Mouse (Mus musculus) gastrocnemius, postnatal 4 days (tissue): ENCODE data around the gene Hspa4. TPM values are rescaled to one million over a fixed set of nuclear protein-coding genes. Genes with fewer than 3 reads are reported as not detected.
"Not testable (repeated sequence)": the region's sequence is repeated elsewhere in the genome, so short reads cannot be mapped to it uniquely, and the experiment has no call there.

ENCODE experiments used
- DNase-seq, 2 experiments: peaks; one replicate each; pipeline ENCODE4 v3.0.0; 2021 to 2022; ENCODE audit warnings: low spot score in 2 of 2, mixed read lengths in 2 of 2
- total RNA-seq, 2 experiments: library from RNA; stranded (reverse); gene quantifications; 2 replicates each; pipeline ENCODE4 v1.2.3; 2021

Gene Hspa4
- total RNA-seq, 2 experiments from 2014 or later: 107 to 124 TPM

GRCm38 (mm10) chr11:53308251-53308864 is 8.1 kb upstream of the Hspa4 start:
- DNase-seq: peak in 1 of 2 experiments; percentile 61

DNA sequence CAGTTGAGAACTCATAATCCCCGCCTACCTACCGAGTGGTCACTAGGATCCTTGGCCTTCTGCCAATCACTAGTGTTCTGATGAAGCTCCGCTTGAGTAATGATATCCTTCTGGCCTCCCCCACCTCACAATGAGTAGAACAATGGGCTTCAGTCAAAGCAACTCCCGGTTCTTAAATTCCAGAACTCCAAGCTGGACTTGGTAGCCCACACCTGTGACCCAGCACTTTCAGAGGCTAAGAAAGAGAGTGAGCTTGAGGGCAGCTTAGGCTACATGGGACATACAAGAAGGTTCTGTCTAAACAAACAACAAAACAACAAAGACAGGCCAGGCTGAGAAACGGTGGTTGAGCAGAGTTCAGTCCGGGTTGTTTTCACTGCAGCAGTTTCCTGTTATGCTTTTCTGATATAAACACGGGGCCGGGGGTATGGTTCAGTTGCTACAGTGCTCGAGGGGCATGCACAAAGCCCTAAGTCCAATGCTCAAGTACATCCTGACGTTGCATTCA is 7.4 kb upstream of the Hspa4 start:
- peak in 1 of 2 experiments; percentile 18 for DNase-seq

DNA sequence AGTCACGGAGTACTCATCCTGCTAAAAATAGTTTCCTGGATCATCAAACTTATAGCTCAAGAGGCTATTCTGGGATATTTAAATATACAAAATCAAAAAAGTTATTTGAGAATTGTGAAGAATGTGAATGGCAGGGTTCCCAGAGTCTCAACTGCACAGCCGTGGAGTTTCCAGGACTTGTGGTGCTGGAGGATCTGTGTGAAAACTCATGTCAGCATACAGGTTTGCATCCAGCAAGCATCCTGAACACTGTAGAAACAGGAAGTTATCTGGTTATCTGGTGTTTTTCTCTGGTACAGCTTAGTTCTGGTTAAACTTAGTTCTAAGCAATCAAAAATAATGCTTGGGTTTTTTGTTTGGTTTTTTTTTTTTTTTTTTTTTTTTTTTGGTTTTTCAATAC is 6.7 kb upstream of the Hspa4 start:
- no peak for DNase-seq

- no peak for DNase-seq
These were observed 4.0 kb upstream of the Hspa4 start for GRCm38 (mm10) chr11:53304044-53304840.

DNA sequence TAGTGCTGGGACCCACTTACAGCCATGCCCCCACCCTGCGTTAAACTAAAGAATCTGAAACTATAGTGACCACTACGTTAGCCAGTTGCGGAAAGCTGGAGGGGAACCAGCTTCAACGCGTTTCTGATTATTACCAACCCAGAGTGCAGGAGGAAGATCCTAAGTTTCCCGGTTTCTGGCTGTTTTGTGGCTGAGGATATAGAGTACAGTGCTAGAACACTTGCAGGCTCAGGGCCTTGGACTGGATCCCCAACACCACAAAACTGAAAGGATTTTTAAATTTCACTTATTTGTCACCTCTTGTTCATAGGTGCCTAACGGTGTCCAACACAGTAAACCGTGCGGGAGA is 884 bp upstream of the Hspa4 start:
- DNase-seq: no peak

DNA sequence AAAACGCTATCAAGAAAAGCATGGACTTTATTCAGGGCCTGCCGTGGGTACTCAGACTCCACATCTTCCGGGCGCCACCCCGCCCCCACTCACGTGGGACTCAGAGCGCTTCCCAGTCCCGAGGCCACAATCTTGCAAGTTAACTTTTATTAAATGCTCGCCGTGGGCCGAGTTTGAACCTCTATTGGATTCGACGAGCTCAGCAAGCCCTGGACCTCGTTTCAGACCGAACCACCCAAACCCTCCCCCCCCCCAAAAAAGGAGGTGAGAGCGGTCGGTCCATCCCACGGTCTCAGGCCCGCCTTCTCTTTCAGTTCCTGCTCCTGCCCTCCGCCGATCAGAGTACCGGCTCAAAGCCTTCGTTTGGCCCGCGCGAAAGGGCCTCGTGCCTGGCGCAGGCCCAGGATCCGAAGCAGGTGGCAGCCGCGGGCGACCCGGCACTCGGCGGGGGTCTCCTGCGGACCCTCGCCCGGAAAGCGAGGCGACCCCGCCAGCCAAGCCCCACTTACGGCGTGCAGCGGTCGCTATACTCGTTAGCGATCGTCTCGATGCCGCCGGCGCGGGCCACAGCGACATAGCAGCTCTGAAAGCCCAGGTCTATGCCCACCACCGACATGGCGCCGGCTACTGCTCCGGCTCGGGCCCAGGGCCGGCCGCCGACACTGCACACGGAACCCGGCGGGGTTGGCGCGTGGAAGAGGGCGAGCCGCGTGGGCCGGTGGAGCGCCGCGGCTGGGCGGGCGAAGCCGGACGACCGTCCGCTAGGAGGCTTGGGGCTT is 517 bp downstream of the Hspa4 start:
- DNase-seq: peak; percentile 41 to 58

DNA sequence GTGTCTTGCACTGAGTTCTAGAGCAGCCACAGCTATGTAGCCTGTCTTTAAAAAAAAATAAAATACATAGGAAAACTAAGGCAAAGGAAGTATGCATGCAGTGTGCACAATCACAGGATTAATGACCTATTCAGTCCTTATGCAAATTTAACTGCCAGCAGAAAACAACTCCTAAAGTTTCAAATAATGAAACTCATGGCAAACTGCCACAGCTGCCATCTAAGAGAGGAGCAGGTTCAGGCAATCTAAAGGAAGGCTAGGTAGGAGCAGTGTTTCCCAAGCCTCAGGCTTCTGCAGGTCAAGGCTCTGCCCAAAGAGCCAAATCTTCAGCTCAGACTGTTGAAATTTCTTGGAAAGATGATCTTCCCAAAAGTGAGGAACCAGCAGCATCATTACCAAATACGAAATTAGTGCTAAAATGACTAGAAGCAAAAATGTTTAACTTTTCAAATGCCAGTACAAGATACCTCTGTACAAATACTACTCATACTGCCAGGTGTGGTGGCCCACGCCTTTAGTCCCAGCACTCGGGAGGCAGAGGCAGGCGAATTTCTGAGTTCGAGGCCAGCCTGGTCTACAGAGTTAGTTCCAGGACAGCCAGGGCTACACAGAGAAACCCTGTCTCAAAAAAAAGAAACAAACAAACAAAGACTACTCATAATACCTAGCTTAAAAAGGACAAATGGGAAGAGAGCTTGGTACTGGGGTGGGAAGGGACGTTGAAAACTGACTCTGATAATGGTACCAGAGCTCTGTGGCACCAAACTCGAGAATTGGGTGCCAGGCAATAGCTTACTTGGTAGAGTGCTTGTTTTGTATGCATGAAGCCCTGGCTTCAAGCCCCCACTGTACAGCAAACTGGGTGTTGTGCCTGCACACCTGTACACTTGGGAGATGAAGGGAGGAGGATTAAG is 2.1 kb downstream of the Hspa4 start:
- no peak for DNase-seq

DNA sequence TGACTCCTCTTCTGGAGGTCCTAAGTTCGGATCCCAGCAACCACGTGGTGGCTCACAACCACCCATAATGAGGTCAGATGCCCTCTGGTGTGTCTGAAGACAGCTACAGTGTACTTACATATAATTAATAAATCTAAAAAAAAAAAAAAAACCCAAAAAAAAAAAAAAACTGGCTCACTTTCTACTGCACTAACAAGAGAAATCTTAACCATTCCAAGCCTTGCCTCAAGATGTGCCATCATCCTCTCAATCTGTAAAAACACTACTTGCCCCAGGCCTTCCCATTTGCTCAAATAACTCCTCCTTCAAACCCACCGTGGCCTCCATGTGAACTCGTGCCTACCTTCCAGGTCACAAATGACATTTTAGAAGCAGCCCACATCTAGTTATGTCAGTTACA is 3.4 kb downstream of the Hspa4 start:
- DNase-seq: no peak

- DNase-seq: no peak
These were observed 5.8 kb downstream of the Hspa4 start for GRCm38 (mm10) chr11:53294441-53294840.

DNA sequence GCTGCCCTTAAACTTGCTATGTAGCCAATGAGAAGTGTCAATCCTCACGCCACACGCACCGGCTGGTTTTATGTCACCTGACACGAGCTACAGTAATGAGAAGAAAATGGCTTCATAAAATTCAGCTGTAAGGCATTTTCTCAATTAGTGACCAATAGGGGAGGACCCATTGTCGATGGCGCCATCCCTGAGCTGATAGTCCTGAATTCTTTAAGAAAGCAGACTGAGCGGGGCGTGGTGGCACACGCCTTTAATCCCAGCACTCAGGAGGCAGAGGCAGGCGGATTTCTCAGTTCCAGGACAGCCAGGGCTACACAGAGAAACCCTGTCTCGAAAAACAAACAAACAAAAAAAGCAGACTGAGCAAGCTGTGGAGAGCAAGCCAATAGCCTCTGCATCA is 9.4 kb downstream of the Hspa4 start:
- no peak for DNase-seq

- DNase-seq: not testable (repeated sequence)
These were observed 10.1 kb downstream of the Hspa4 start for GRCm38 (mm10) chr11:53290187-53290586.

DNA sequence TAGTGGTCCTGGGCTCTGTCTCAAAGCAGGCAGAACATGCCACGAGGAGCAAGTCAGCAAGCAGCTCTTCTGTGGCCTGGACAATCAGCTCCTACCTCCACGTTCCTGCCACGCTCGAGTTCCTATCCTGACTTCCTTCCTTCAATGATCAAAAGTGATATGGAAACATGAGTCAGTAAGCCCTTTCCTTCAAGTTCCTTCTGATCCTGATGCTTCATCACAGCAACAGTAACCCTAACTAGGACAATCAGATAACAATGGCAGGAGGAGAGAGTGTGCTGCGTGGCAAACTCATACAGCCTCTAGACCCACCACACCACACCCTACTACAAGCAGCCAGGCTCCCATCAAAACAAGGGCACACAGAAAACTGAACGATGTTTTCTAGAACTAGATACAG is 14.4 kb downstream of the Hspa4 start:
- DNase-seq: no peak

- DNase-seq: no peak
These were observed 21.8 kb downstream of the Hspa4 start for GRCm38 (mm10) chr11:53278411-53278810.

- no peak for DNase-seq
These were observed 24.9 kb downstream of the Hspa4 start for GRCm38 (mm10) chr11:53275358-53275757.

DNA sequence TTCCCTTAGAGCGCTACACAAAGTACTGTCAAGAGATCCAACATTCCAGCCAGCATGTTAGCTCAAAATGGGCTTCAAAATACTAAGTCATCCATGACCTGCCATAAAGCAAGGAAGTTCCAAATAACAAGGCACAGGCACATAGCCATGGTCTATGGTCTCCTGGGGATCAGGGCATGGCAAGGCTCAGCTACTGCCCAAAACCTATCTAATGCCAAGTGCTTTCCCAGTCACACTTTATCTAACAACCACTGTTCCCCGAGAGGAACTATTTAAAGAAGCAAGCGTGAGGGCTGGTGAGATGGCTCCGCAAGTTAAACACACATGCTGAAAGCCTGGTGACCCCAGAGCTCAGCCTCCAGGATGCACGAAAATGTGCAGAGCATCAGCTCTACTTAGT is 26.9 kb downstream of the Hspa4 start:
- DNase-seq: no peak

- DNase-seq: no peak
These were observed 30.7 kb downstream of the Hspa4 start for GRCm38 (mm10) chr11:53269596-53269995.

DNA sequence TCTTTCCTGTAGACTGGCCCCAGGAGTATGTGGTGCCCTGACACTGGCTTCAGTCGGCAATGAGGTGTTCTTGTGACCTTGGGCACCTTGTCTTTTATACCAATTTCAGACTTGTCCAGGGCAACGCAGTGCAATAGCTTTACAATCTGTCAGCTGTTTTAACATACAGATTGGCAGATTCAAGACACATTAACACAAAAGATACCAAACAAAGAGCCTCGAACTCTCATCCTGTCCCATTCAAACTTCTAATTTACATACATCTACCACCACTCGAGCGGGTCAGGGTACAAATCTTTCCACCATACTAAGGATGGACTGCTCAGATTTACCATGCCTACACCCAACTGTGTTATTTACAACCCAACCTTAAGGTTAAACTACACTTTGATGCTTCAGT is 39.7 kb downstream of the Hspa4 start:
- DNase-seq: no peak

DNA sequence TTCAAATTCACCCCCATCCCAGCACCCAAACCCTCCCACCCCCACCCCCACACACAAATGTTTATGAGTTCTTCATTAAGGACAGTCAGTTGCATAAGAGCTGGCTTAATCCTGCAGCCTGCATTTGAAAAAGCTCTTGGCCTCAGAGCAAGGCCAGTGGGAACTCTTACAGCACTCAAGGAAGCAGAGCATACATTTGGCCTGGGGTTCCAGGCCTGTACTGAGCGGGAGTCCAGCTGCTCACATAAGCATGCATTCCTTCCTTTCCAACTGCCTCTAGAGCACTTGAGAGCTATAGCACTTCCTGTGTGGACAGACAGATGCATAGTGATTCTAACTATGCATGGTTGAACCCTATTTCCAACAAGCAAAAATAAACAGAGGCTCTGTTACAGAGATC is 40.2 kb downstream of the Hspa4 start:
- DNase-seq: no peak

- no peak for DNase-seq
These were observed 41.1 kb downstream of the Hspa4 start for GRCm38 (mm10) chr11:53259047-53259632.

- DNase-seq: no peak
These were observed 43.3 kb downstream of the Hspa4 start for GRCm38 (mm10) chr11:53256914-53257313.
